Mouse (Mus musculus): ENCODE data around the gene Rfc4. TPM values are rescaled to one million over a fixed set of nuclear protein-coding genes. Genes with fewer than 3 reads are reported as not detected.

Rfc4 gene
- polyA plus RNA-seq, 1 experiment from 2014 or later, result 112 TPM

DNA sequence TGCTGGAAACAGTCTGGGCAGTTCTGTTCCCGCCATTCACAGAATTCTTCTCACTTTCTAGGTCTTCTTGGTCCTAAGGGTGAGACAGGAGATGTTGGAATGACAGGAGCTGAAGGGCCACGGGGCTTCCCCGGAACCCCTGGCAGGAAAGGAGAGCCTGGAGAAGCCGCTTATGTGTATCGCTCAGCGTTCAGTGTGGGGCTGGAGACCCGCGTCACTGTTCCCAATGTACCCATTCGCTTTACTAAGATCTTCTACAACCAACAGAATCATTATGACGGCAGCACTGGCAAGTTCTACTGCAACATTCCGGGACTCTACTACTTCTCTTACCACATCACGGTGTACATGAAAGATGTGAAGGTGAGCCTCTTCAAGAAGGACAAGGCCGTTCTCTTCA lies 29.5 kb upstream of the Rfc4 start:
- Histone ChIP-seq H3K4me2 (replicated peaks) (no peak overlapping the region), H3K4me3 (no peak overlapping the region), H3K4me1 (no peaks in the 10 kb centered on the region), H3K27ac (no peak overlapping the region), H3K27me3 (replicated peaks) (no peaks in the 10 kb centered on the region), H3K9me3 (no peaks in the 10 kb centered on the region), H3K9ac (no peak overlapping the region), H3K36me3 (no peaks in the 10 kb centered on the region)
- ATAC-seq (ENCODE audit: low FRiP score, low read depth), result no peak
- 92% methylated on average over 13 of the region's 13 CpGs for WGBS

DNA sequence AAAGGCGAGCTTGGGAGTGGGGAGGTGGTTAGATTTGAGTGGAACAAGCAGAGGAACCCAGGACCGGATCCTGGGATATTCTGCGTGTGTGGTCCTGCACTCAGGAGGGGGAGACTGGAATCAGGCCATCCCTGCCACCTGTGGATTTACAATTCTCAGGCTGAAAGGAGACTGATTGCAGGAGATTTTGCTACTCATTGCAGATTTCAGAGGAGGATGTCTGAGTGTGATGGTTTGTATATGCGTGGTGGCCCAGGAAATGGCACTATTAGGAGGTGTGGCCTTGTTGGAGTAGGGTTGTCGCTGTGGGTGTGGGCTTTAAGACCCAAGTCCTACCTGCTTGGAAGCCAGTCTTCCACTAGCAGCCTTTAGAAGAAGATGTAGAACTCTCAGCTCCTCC lies 26.7 kb upstream of the Rfc4 start:
- 68% methylated on average over 5 of the region's 5 CpGs for WGBS
- ATAC-seq (ENCODE audit: low FRiP score, low read depth), result no peak
- Histone ChIP-seq H3K4me1 (no peaks in the 10 kb centered on the region), H3K9ac (no peak overlapping the region), H3K27ac (no peak overlapping the region), H3K36me3 (no peaks in the 10 kb centered on the region), H3K4me2 (replicated peaks) (no peak overlapping the region), H3K9me3 (no peaks in the 10 kb centered on the region), H3K4me3 (no peak overlapping the region), H3K27me3 (replicated peaks) (no peaks in the 10 kb centered on the region)

DNA sequence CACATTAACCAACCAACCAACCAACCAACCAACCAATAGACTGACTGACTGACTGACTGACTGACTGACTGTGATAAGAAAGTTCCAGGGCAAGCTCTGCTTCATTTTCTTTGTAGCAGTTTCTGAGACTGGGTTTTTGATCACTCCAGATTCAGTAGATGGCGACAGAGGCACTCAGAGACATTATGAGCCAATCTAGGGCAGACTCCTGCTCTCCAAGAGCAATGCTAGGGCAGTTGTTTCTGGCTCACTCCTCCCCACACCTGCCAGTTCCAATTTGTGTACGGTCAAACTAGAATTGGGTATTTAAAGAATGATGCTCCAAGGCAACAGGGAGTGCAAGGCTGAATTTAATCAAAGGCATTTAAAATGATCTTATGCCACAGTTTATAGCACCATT lies 23.9 kb upstream of the Rfc4 start:
- H3K9ac ChIP-seq, result no peak overlapping the region
- no peaks in the 10 kb centered on the region for H3K27me3 ChIP-seq (replicated peaks)
- no peak overlapping the region for H3K4me3 ChIP-seq
- no peak overlapping the region for H3K4me2 ChIP-seq (replicated peaks)
- no peaks in the 10 kb centered on the region for H3K9me3 ChIP-seq
- 31% methylated on average over 2 of the region's 2 CpGs for WGBS
- H3K36me3 ChIP-seq, result no peaks in the 10 kb centered on the region
- no peak overlapping the region for H3K27ac ChIP-seq
- no peaks in the 10 kb centered on the region for H3K4me1 ChIP-seq
- ATAC-seq (ENCODE audit: low FRiP score, low read depth), result no peak

DNA sequence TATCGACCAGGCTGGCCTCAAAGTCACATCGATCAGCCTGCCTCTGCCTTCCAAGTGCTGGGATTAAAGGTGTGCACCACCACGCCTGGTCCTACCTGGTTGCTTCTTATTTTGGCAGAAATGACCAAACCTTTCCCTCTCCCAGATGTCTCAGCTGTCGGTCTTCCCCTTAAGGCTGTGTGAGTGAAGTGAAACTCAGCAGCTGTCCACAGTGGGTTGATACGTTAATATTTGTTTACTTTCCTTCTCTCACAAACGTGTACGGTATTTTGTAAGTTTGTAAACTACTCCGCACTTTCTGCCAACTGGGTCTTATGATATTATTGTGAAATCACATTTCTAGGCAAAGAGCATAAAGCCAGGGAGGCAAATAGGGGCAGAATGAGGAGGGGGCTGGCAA lies 21.9 kb upstream of the Rfc4 start:
- Histone ChIP-seq H3K4me1 (no peaks in the 10 kb centered on the region), H3K36me3 (no peaks in the 10 kb centered on the region), H3K4me2 (replicated peaks) (no peak overlapping the region), H3K27ac (no peak overlapping the region), H3K9me3 (no peaks in the 10 kb centered on the region), H3K4me3 (no peak overlapping the region), H3K9ac (no peak overlapping the region), H3K27me3 (replicated peaks) (no peaks in the 10 kb centered on the region)
- WGBS, result 89% methylated on average over 8 of the region's 8 CpGs
- ATAC-seq (ENCODE audit: low FRiP score, low read depth), result no peak

DNA sequence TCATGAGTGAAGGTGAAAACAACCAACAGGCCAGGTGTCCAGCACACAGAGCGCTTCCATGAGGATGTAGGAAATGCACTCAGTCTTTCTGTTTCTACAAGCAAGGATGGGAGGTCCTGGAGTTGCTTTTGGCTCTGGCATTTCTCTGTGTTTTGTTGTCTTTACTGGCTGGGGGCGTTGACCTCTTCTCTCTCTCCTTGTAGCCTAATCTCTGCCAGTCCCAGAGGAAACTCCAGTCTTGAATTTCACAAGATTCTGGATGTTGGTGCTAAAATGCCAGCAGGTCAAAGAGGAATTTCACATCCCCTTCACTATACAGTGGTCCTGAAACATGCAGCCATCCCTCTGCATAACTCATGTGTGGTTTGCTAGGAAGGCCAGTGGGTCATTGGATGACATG lies 21.4 kb upstream of the Rfc4 start:
- Histone ChIP-seq H3K4me2 (replicated peaks) (no peak overlapping the region), H3K4me1 (no peaks in the 10 kb centered on the region), H3K9ac (no peak overlapping the region), H3K4me3 (no peak overlapping the region), H3K36me3 (no peaks in the 10 kb centered on the region), H3K27me3 (replicated peaks) (no peaks in the 10 kb centered on the region), H3K9me3 (no peaks in the 10 kb centered on the region), H3K27ac (no peak overlapping the region)
- ATAC-seq (ENCODE audit: low FRiP score, low read depth), result no peak
- 74% methylated on average over 2 of the region's 2 CpGs for WGBS

DNA sequence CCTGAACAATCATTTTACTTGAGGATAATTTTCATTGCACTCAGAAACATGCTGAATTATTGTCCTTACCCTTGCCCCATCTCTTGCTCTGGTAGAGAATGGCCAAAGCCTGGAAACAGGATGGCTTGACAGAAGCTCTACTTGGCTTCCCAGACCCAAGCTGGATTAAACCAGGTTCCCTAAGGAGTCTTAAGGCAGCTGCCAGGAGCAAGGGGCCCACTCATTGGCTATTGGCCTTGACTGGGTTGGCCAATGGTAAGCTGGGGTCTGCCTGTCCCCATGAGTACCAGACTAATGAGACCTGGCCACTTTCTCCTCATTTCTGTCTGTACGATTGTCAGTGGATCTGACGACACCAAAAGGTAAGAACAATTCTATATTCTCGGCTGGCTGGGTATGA lies 18.7 kb upstream of the Rfc4 start, which contains the start of gene Adipoq:
Gene Adipoq (plus strand): TSS at position 257 of the 400 bp plus-strand sequence.
- WGBS, result 91% methylated on average over 3 of the region's 3 CpGs
- Histone ChIP-seq H3K36me3 (no peaks in the 10 kb centered on the region), H3K27ac (no peak within 1 kb of the TSS), H3K4me1 (no peaks in the 10 kb centered on the region), H3K9me3 (no peaks in the 10 kb centered on the region), H3K4me3 (no peak within 1 kb of the TSS), H3K4me2 (replicated peaks) (no peak within 1 kb of the TSS), H3K27me3 (replicated peaks) (no peaks in the 10 kb centered on the region), H3K9ac (no peak within 1 kb of the TSS)
- no peak for ATAC-seq (ENCODE audit: low FRiP score, low read depth)

DNA sequence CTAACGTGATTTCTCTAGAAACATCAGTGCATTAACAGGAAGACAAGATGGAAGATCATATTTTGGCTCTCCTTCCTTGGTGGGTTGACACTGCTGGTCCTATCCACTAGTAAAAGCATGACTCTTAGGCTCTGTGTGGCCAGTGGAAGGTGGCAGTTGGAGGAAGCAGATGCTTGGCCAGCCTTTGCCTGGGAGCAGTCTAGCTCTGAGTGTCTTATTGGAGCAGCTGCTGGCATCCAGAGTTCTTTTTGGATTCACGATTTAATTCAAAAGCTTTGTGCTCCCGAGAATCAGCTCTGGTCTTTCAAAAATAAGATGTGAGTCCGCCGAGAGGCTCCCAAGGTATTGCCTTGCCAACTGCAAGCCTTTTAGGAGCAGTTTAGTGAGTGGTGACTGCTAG lies 17.7 kb upstream of the Rfc4 start:
- ATAC-seq (ENCODE audit: low FRiP score, low read depth), result no peak
- Histone ChIP-seq H3K4me3 (no peak overlapping the region), H3K9me3 (no peaks in the 10 kb centered on the region), H3K36me3 (no peaks in the 10 kb centered on the region), H3K27me3 (replicated peaks) (no peaks in the 10 kb centered on the region), H3K27ac (no peak overlapping the region), H3K4me2 (replicated peaks) (no peak overlapping the region), H3K9ac (no peak overlapping the region), H3K4me1 (no peaks in the 10 kb centered on the region)
- 88% methylated on average over 5 of the region's 5 CpGs for WGBS

DNA sequence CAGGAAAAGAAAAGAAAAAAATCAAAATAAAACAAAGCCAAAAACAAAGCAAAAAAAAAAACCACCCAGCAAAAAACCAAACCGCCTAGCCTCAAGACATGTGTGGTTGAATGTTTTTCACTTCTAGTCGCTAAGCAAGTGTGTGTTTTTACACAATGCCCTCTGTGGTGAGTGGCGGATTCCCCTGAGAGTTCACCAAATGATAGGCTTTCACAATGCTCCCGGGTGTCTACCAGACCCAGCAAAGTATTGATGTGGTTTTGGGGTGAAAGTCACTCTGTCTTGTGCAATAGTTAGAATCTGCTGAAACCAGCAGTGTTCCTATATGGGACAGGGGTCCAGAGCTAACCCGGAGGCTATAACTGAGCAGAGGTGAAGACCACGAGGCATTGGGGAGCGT lies 16.8 kb upstream of the Rfc4 start:
- Histone ChIP-seq H3K36me3 (no peaks in the 10 kb centered on the region), H3K9ac (no peak overlapping the region), H3K27me3 (replicated peaks) (no peaks in the 10 kb centered on the region), H3K4me1 (no peaks in the 10 kb centered on the region), H3K9me3 (no peaks in the 10 kb centered on the region), H3K27ac (no peak overlapping the region), H3K4me3 (no peak overlapping the region), H3K4me2 (replicated peaks) (no peak overlapping the region)
- WGBS, result 90% methylated on average over 7 of the region's 7 CpGs
- ATAC-seq (ENCODE audit: low FRiP score, low read depth), result no peak

DNA sequence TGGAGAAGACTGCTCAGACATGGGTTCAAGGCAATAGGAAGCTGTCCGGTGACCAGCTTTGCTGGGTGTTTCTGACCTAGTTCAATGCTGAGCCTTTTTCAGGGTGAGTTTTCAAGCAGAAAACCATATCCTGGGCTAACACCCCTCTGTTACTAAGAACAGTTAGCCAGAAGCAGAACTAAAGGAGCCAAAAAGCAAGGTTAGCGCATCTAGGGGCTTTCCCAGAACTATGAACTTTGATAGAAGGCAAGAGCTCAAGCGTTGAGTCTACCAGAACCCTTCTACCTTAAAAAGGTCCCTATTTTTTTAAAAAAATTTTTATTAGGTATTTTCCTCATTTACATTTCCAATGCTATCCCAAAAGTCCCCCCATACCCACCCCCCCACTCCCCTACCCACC lies 13.4 kb upstream of the Rfc4 start:
- Histone ChIP-seq H3K9me3 (no peaks in the 10 kb centered on the region), H3K4me3 (no peak overlapping the region), H3K4me1 (no peaks in the 10 kb centered on the region), H3K27ac (no peak overlapping the region), H3K27me3 (replicated peaks) (no peaks in the 10 kb centered on the region), H3K36me3 (no peaks in the 10 kb centered on the region), H3K4me2 (replicated peaks) (no peak overlapping the region), H3K9ac (no peak overlapping the region)
- ATAC-seq (ENCODE audit: low FRiP score, low read depth), result no peak
- WGBS, result 96% methylated on average over 3 of the region's 3 CpGs

DNA sequence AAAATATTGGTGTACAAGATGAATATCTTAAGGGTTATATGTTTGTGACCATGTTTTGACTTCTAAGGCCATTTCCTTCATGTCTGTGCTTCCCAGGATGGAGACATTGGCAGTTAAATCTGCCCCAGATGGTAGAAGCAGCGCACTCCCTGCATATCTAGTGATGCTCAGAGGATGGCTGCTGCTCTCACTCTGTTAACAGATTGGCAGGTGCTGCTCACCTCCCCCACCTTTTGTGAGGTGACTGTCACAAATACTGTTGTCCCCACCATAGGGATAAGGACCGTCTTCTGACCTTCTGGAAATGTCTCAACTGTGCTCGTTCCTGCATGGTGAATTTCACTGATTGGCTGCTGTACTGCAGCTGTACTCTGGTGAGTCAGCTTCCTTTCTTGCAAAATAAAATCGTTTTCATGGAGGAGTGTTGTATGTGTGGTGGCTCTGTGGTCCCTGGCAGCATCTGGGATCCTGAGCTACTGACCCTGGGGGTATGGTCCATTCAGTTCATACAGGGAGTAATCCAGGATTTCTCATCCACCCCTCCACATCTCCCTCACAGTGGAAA lies 9.0 kb upstream of the Rfc4 start:
- ATAC-seq (ENCODE audit: low FRiP score, low read depth), result no peak
- no peaks in the 10 kb centered on the region for H3K27me3 ChIP-seq (replicated peaks)
- WGBS, result 78% methylated on average over 4 of the region's 4 CpGs

DNA sequence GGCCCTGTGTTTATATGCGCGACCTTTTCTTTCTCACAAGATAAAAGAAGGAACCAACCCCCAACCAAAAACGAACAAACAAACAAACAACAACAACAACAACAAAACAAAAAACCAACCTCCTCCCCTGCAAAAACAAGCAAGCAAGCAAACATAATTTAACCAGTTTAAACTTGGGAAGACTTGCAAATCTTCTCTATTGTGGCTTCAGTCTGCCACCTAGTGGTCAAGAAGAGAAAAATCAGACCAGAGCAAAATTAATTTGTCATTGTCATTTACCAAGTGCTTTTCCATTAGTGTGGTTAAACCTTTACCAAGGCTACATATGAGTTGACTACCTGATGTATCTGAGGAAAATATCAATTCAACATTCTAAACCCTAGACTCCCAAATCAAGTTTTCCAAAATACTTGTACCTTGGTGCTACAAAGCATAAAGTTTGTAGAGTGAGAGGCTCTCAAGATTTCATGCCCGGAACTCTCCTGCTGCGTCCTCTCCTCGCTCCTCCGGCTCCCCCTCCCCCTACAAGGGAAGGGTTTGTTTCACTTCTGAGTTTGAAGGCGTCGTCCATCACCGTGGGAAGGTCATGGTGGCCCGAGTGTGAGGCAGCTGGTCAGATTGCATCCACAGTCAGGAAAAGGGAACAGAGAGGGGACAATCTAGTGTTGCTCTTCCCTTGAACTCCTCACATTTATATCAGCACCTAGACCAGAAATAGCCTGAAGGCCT lies 8.0 kb upstream of the Rfc4 start:
- H3K9ac ChIP-seq, result no peak overlapping the region
- no peaks in the 10 kb centered on the region for H3K36me3 ChIP-seq
- no peak overlapping the region for H3K27ac ChIP-seq
- WGBS, result 21% methylated on average over 11 of the region's 11 CpGs
- no peak overlapping the region for H3K4me3 ChIP-seq
- no peaks in the 10 kb centered on the region for H3K4me1 ChIP-seq
- H3K9me3 ChIP-seq, result no peaks in the 10 kb centered on the region
- H3K27me3 ChIP-seq (replicated peaks), result no peaks in the 10 kb centered on the region
- H3K4me2 ChIP-seq (replicated peaks), result no peak overlapping the region
- 0 out of 2 replicates have a peak, but pooled peaks have one; percentile 21 for ATAC-seq (ENCODE audit: low FRiP score, low read depth)

More for the DNA sequence above, 9.0 kb upstream of the Rfc4 start:
- Histone ChIP-seq H3K9ac (no peak overlapping the region), H3K27ac (no peak overlapping the region), H3K9me3 (no peaks in the 10 kb centered on the region), H3K36me3 (no peaks in the 10 kb centered on the region), H3K4me3 (no peak overlapping the region), H3K4me2 (replicated peaks) (no peak overlapping the region), H3K4me1 (no peaks in the 10 kb centered on the region)

DNA sequence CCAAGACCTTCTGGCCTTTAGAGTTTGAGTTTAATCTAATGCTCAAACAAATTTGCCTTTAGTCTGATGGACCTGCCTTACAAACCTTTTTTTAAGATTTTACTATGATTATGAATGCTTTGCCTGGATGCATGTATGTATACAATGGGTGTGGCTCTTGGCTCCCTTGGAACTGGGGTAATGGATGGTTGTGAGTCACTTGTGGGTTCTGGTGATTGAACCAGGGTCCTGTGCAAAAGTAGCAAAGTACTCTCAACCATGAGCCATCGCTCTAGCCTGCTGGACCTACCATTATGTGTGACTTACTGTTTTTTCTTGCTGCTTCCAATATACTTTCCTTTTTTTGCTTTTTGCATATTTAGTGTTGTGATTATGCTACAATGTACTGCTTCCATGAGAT lies 4.8 kb upstream of the Rfc4 start:
- no peak overlapping the region for H3K9ac ChIP-seq
- no peaks in the 10 kb centered on the region for H3K9me3 ChIP-seq
- H3K27me3 ChIP-seq (replicated peaks), result no peaks in the 10 kb centered on the region
- no peak overlapping the region for H3K4me3 ChIP-seq
- no peaks in the 10 kb centered on the region for H3K36me3 ChIP-seq
- H3K27ac ChIP-seq, result no peak overlapping the region
- WGBS, result 92% methylated on average over 1 of the region's 1 CpGs
- no peak for ATAC-seq (ENCODE audit: low FRiP score, low read depth)
- no peak overlapping the region for H3K4me2 ChIP-seq (replicated peaks)
- peaks cover 9% of the 10 kb centered on the region for H3K4me1 ChIP-seq

DNA sequence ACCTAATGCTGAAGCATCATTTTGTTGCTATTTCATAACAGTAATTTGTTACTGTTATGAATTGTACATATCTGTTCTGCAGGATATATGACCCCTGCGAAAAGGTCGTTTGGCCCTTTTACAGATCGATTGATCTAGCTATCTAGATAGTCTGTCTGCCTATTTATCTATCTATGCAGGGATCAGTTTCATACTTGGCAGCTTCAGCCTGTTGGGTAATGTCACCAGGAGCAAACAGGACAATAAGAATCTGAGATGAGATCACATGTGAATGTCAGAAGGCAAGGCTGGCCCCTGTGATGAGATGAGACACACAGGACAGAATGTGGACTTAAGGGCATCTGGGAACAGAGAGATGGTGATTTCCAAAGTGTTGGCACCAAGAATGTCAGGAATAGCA lies 2.8 kb upstream of the Rfc4 start:
- WGBS, result 90% methylated on average over 3 of the region's 3 CpGs
- Histone ChIP-seq H3K4me2 (replicated peaks) (no peak overlapping the region), H3K9me3 (no peaks in the 10 kb centered on the region), H3K4me3 (no peak overlapping the region), H3K36me3 (no peaks in the 10 kb centered on the region), H3K4me1 (peaks cover 19% of the 10 kb centered on the region), H3K27ac (no peak overlapping the region), H3K9ac (no peak overlapping the region), H3K27me3 (replicated peaks) (no peaks in the 10 kb centered on the region)
- ATAC-seq (ENCODE audit: low FRiP score, low read depth), result no peak

Measured in neural tube, embryonic 12.5 days (tissue).